7 mouse cellular contexts compared by ENCODE assay signal in genomic region chr11:60811054-60811460, GRCm38 (mm10). TPM values are rescaled to one million over a fixed set of nuclear protein-coding genes. Genes with fewer than 3 reads are reported as not detected.
DNase-seq lines count a peak whose midpoint lies in the region; ATAC-seq and TF ChIP-seq lines count a peak whose summit lies in the region.

No protein-coding gene starts in this region.

- H3K4me3 ChIP-seq in embryonic facial prominence, embryonic 10.5 days, result peak overlapping the region; percentile 66
- peak overlapping the region; percentile 51 for H3K4me3 ChIP-seq in intestine, postnatal 0 days (ENCODE audit: low read depth, low read length)
- H3K4me3 ChIP-seq in limb, embryonic 10.5 days, result peak overlapping the region; percentile 63
- peak overlapping the region; percentile 43 for H3K4me3 ChIP-seq in midbrain, embryonic 13.5 days (replicated peaks)

- no peaks in the 10 kb centered on the region for H3K9me3 ChIP-seq in embryonic facial prominence, embryonic 10.5 days
- no peaks in the 10 kb centered on the region for H3K9me3 ChIP-seq in intestine, postnatal 0 days (ENCODE audit: control insufficient read depth)
- H3K9me3 ChIP-seq in limb, embryonic 10.5 days (replicated peaks), result no peaks in the 10 kb centered on the region
- no peaks in the 10 kb centered on the region for H3K9me3 ChIP-seq in midbrain, embryonic 13.5 days

- TF ChIP-seq CTCF in intestine, postnatal 0 days (IDR thresholded peaks at IDR 0.05; ENCODE audit: low read depth), result no peak; the same call in 1 of the 2 replicates

- no peaks in the 10 kb centered on the region for H3K27me3 ChIP-seq in embryonic facial prominence, embryonic 10.5 days (replicated peaks; ENCODE audit: low read depth, poor library complexity, severe bottlenecking)
- H3K27me3 ChIP-seq in intestine, postnatal 0 days (replicated peaks; ENCODE audit: control insufficient read depth, insufficient read depth, low read length), result no peaks in the 10 kb centered on the region
- H3K27me3 ChIP-seq in limb, embryonic 10.5 days (ENCODE audit: low read depth, poor library complexity, severe bottlenecking), result no peaks in the 10 kb centered on the region
- H3K27me3 ChIP-seq in midbrain, embryonic 13.5 days, result no peaks in the 10 kb centered on the region

- peak overlapping the region; percentile 83 for H3K4me2 ChIP-seq in intestine, postnatal 0 days (replicated peaks; ENCODE audit: low read depth)
- H3K4me2 ChIP-seq in midbrain, embryonic 13.5 days (replicated peaks), result peak overlapping the region; percentile 75

- peaks cover 31% of the 10 kb centered on the region for H3K4me1 ChIP-seq in embryonic facial prominence, embryonic 10.5 days
- 0 out of 2 replicates have a peak, but pooled peaks cover 4% of the 10 kb centered on the region for H3K4me1 ChIP-seq in intestine, postnatal 0 days (replicated peaks; ENCODE audit: control insufficient read depth, insufficient read depth, low read length)
- H3K4me1 ChIP-seq in limb, embryonic 10.5 days, result peaks cover 28% of the 10 kb centered on the region
- peaks cover 28% of the 10 kb centered on the region for H3K4me1 ChIP-seq in midbrain, embryonic 13.5 days (replicated peaks)

- under 1% methylated on average over 29 of the region's 29 CpGs for WGBS in embryonic facial prominence, embryonic 10.5 days
- WGBS in intestine, postnatal 0 days, result 0% methylated on average over 29 of the region's 29 CpGs
- WGBS in limb, embryonic 10.5 days, result under 1% methylated on average over 29 of the region's 29 CpGs
- under 1% methylated on average over 29 of the region's 29 CpGs for WGBS in midbrain, embryonic 13.5 days

- peak; percentile 97 for DNase-seq in adrenal gland, postnatal 10 days
- peak; percentile 99 for DNase-seq in embryonic facial prominence, embryonic 10.5 days (ENCODE audit: low spot score)
- DNase-seq in gonadal fat pad, adult 2 months (ENCODE audit: low read depth), result peak; percentile 77
- DNase-seq in limb, embryonic 10.5 days (ENCODE audit: low spot score), result peak; percentile 98
- peak; percentile 79 for DNase-seq in spleen, adult 12 weeks (ENCODE audit: low spot score)

- H3K9ac ChIP-seq in intestine, postnatal 0 days (ENCODE audit: low read depth, low read length), result 0 out of 2 replicates have a peak overlapping the region, but pooled peaks have one; percentile 18
- peak overlapping the region; percentile 47; the same call in 1 of the 2 replicates for H3K9ac ChIP-seq in midbrain, embryonic 13.5 days (replicated peaks)

- H3K27ac ChIP-seq in embryonic facial prominence, embryonic 10.5 days (replicated peaks), result peak overlapping the region; percentile 76
- peak overlapping the region; percentile 61; the same call in 1 of the 2 replicates for H3K27ac ChIP-seq in intestine, postnatal 0 days (ENCODE audit: low read depth, low read length)
- peak overlapping the region; percentile 77 for H3K27ac ChIP-seq in limb, embryonic 10.5 days
- H3K27ac ChIP-seq in midbrain, embryonic 13.5 days, result no peak overlapping the region

- ATAC-seq in intestine, postnatal 0 days, result peak; percentile 94
- ATAC-seq in midbrain, embryonic 13.5 days, result peak; percentile 99

- H3K36me3 ChIP-seq in embryonic facial prominence, embryonic 10.5 days (replicated peaks), result peaks cover 10% of the 10 kb centered on the region
- no peaks in the 10 kb centered on the region for H3K36me3 ChIP-seq in intestine, postnatal 0 days (ENCODE audit: control insufficient read depth, insufficient read depth)
- H3K36me3 ChIP-seq in limb, embryonic 10.5 days, result peaks cover 5% of the 10 kb centered on the region
- H3K36me3 ChIP-seq in midbrain, embryonic 13.5 days, result no peaks in the 10 kb centered on the region

RNA-seq across cellular contexts. Expression of gene Shmt1, which starts 0.5 kb away (rescaled TPM):
- 100 to 1,000 TPM in 1 of 2 experiments, 10 to 100 TPM in 1; 89.0 to 103 TPM for total RNA-seq in adrenal gland, postnatal 10 days (2021)
- 98.3 and 109 TPM in 2 replicates for polyA plus RNA-seq in embryonic facial prominence, embryonic 10.5 days (2016; fragmentation: Nextera tagmentation; extraction: Ambion mirVana)
- 5.5 and 8.1 TPM in 2 replicates for polyA plus RNA-seq in gonadal fat pad, adult 2 months (2012; rRNA removed)
- 31.0 and 34.5 TPM in 2 replicates for polyA plus RNA-seq in intestine, postnatal 0 days (2015; fragmentation: Nextera tagmentation; extraction: Ambion mirVana)
- polyA plus RNA-seq in limb, embryonic 10.5 days (2016; fragmentation: Nextera tagmentation; extraction: Ambion mirVana), result 106 and 124 TPM in 2 replicates
- polyA plus RNA-seq in midbrain, embryonic 13.5 days (2015; fragmentation: Nextera tagmentation; extraction: Ambion mirVana), result 15.5 and 16.2 TPM in 2 replicates

RNA-seq across cellular contexts. Expression of gene Dhrs7b, which starts 19.4 kb away (rescaled TPM):
- total RNA-seq in adrenal gland, postnatal 10 days (2021), result 10 to 100 TPM; 44.4 to 46.7 TPM
- polyA plus RNA-seq in embryonic facial prominence, embryonic 10.5 days (2016; fragmentation: Nextera tagmentation; extraction: Ambion mirVana), result 30.0 and 30.5 TPM in 2 replicates
- polyA plus RNA-seq in gonadal fat pad, adult 2 months (2012; rRNA removed), result 27.2 and 43.9 TPM in 2 replicates
- polyA plus RNA-seq in intestine, postnatal 0 days (2015; fragmentation: Nextera tagmentation; extraction: Ambion mirVana), result 78.5 and 79.6 TPM in 2 replicates
- polyA plus RNA-seq in limb, embryonic 10.5 days (2016; fragmentation: Nextera tagmentation; extraction: Ambion mirVana), result 26.5 and 29.6 TPM in 2 replicates
- 28.2 and 28.4 TPM in 2 replicates for polyA plus RNA-seq in midbrain, embryonic 13.5 days (2015; fragmentation: Nextera tagmentation; extraction: Ambion mirVana)

RNA-seq across cellular contexts. Expression of gene Smcr8, which starts 33.7 kb away (rescaled TPM):
- total RNA-seq in adrenal gland, postnatal 10 days (2021), result 10 to 100 TPM; 19.7 to 20.7 TPM
- 8.8 and 9.0 TPM in 2 replicates for polyA plus RNA-seq in embryonic facial prominence, embryonic 10.5 days (2016; fragmentation: Nextera tagmentation; extraction: Ambion mirVana)
- polyA plus RNA-seq in gonadal fat pad, adult 2 months (2012; rRNA removed), result 12.5 and 13.4 TPM in 2 replicates
- 4.0 and 4.4 TPM in 2 replicates for polyA plus RNA-seq in intestine, postnatal 0 days (2015; fragmentation: Nextera tagmentation; extraction: Ambion mirVana)
- polyA plus RNA-seq in limb, embryonic 10.5 days (2016; fragmentation: Nextera tagmentation; extraction: Ambion mirVana), result 8.2 and 9.3 TPM in 2 replicates
- polyA plus RNA-seq in midbrain, embryonic 13.5 days (2015; fragmentation: Nextera tagmentation; extraction: Ambion mirVana), result 7.0 and 7.5 TPM in 2 replicates

RNA-seq across cellular contexts. Expression of gene Top3a, which starts 33.9 kb away (rescaled TPM):
- total RNA-seq in adrenal gland, postnatal 10 days (2021), result 10 to 100 TPM in 1 of 2 experiments, 1 to 10 TPM in 1; 7.7 to 10.2 TPM
- polyA plus RNA-seq in embryonic facial prominence, embryonic 10.5 days (2016; fragmentation: Nextera tagmentation; extraction: Ambion mirVana), result 27.3 and 28.1 TPM in 2 replicates
- 6.9 and 7.7 TPM in 2 replicates for polyA plus RNA-seq in gonadal fat pad, adult 2 months (2012; rRNA removed)
- 3.2 and 3.7 TPM in 2 replicates for polyA plus RNA-seq in intestine, postnatal 0 days (2015; fragmentation: Nextera tagmentation; extraction: Ambion mirVana)
- 30.2 TPM in 2 replicates for polyA plus RNA-seq in limb, embryonic 10.5 days (2016; fragmentation: Nextera tagmentation; extraction: Ambion mirVana)
- 10.6 and 11.7 TPM in 2 replicates for polyA plus RNA-seq in midbrain, embryonic 13.5 days (2015; fragmentation: Nextera tagmentation; extraction: Ambion mirVana)
